Mouse (Mus musculus) colon, adult 2 months (tissue): ENCODE measurements around the gene Il5. TPM values are rescaled to one million over a fixed set of nuclear protein-coding genes. Genes with fewer than 3 reads are reported as not detected.

Source experiments
- polyA plus RNA-seq: library from polyadenylated mRNA; depleted of rRNA; stranded (reverse); fragments of >200 nt; gene quantifications from 2 replicates; pipeline ENCODE4 v1.2.3, GENCODE M21; 2012; rRNA removed

Gene Il5
- polyA plus RNA-seq, result not detected in 2 replicates

DNA sequence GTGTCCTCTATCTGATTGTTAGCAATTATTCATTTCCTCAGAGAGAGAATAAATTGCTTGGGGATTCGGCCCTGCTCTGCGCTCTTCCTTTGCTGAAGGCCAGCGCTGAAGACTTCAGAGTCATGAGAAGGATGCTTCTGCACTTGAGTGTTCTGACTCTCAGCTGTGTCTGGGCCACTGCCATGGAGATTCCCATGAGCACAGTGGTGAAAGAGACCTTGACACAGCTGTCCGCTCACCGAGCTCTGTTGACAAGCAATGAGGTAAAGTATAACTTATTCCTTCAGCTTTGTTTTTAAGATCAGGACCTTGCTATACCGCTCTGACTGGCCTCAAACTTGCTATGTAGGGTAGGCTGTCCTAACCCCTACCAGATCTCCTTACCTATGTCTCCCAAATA lies at the start of gene Il5:
Il5 (plus strand) TSS at position 80 of the 400 bp plus-strand sequence.

GRCm38 (mm10) chr11:53706934-53707717 lies 13.5 kb upstream of the Il5 start, which contains the start of gene Rad50:
Gene Rad50 (minus strand): TSS chr11:53707319.

GRCm38 (mm10) chr11:53769760-53770124 lies 49.1 kb downstream of the Il5 start, which contains the start of gene Irf1:
Gene Irf1 (plus strand): TSS chr11:53770014.

GRCm38 (mm10) chr11:53773087-53773486 lies 52.5 kb downstream of the Il5 start, which contains the start of gene Gm17334:
Gene Gm17334 (minus strand): TSS chr11:53773187.

Other genes with a start within 250 kb of the Il5 start
- gene Gm9945, start 240.6 kb upstream of the Il5 start, polyA plus RNA-seq, result not detected in 2 replicates
- 2.0 and 2.2 TPM in 2 replicates for gene Sowaha, start 240.5 kb upstream of the Il5 start, polyA plus RNA-seq
- gene Sept8, start 201.5 kb upstream of the Il5 start, polyA plus RNA-seq, result 23.9 and 26.4 TPM in 2 replicates
- gene Kif3a, start 153.4 kb upstream of the Il5 start, polyA plus RNA-seq, result 1.8 and 2.5 TPM in 2 replicates
- gene Il4, start 102.1 kb upstream of the Il5 start, polyA plus RNA-seq, result not detected in 2 replicates
- gene Il13, start 86.1 kb upstream of the Il5 start, polyA plus RNA-seq, result not detected in 2 replicates
- gene Rad50, start 13.5 kb upstream of the Il5 start, polyA plus RNA-seq, result 3.4 and 3.9 TPM in 2 replicates
- gene Irf1, start 49.2 kb downstream of the Il5 start, polyA plus RNA-seq, result 228 and 287 TPM in 2 replicates
- gene Gm17334, start 52.4 kb downstream of the Il5 start, polyA plus RNA-seq, result 0.39 and 1.2 TPM in 2 replicates
- gene Gm12216, start 138.5 kb downstream of the Il5 start, polyA plus RNA-seq, result 5.9 and 8.2 TPM in 2 replicates
- 21.3 and 26.7 TPM in 2 replicates for gene Slc22a5, start 170.9 kb downstream of the Il5 start, polyA plus RNA-seq